Mouse (Mus musculus): Measurements from ENCODE around the gene Gja6. TPM values are rescaled to one million over a fixed set of nuclear protein-coding genes. Genes with fewer than 3 reads are reported as not detected.

Gene Gja6
- total RNA-seq (2021): under 1 TPM; 0.14 to 0.32 TPM
- long read RNA-seq, experiment 1: 0 reads
- long read RNA-seq, experiment 2: 0 reads

- no peak for DNase-seq
- intact Hi-C loops (cut with DNase I): no loop called here
Observed at GRCm38 (mm10) chrX:160906952-160907351, at the start of gene Gja6. Gene Gja6 (minus strand): TSS chrX:160907052.

DNA sequence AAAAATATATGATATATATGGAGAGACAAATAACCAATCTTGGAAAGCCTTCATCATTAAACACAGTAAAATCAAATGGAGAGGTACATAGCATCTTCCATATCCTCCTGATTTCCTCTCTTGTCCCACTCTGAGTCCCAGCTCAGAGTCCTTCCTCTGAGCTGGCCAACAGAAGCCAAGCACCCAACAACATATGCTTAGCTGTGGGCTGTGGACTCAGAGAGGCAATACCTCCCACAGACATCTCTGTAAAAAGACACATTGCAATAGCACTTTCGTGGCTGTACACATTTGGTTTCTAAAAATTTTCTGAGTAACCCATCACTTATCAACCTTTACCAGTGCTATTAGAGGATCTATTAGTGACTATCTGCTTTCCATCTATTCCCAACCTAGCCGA is 42.7 kb upstream of the Gja6 start:
- intact Hi-C loops (cut with DNase I): no loop called here
- no peak for DNase-seq

- intact Hi-C loops (cut with DNase I): no loop called here
- DNase-seq: no peak
Observed at GRCm38 (mm10) chrX:160944722-160945121, 37.9 kb upstream of the Gja6 start.

DNA sequence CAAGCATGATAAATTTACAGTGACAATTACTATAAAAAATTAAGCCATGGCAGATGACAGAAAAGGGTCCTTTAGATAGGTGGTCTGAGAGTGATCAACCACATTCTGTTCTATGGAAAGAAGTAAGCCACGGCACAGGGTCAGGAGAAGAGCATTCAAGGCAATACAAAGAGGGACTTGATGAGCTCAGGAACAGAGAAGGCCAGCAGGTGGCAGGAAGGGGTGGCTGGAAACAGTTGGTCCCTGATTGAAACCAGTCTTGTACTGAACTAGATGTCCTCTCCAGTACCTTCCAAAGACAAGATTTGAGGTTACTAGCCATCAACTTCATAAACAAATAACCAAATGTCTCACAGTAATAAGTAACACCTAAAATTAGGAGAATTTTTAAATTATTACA is 28.7 kb upstream of the Gja6 start:
- intact Hi-C loops (cut with DNase I): no loop called here
- DNase-seq: peak; percentile 5 to 7

DNA sequence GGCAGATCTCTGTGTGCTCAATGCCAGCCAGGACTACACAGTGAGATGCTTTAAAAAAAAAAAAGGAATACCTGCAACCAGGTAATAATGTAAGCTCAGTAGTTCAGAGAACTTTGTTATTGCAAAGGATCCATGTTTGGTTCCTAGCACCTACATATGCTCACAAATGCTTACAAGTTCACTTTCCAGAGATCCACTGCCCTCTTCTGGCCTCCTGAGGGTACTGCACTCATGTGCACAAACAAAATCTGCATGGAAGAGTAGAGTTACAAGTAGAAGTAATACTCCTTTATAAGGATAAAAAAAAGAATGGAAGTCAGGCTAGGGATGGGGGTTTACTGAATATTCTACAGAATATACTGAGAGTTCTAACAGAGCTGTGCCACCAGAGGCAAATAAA is 23.8 kb upstream of the Gja6 start:
- intact Hi-C loops (cut with DNase I): no loop called here

GRCm38 (mm10) chrX:160928870-160929269 is 22.0 kb upstream of the Gja6 start:
- DNase-seq: no peak
- intact Hi-C loops (cut with DNase I): no loop called here

More for the DNA sequence above, 23.8 kb upstream of the Gja6 start:
- no peak for DNase-seq

GRCm38 (mm10) chrX:160919022-160919637 is 12.3 kb upstream of the Gja6 start:
- no peak for DNase-seq
- intact Hi-C loops (cut with DNase I): no loop called here

GRCm38 (mm10) chrX:160906477-160906876 is 375 bp downstream of the Gja6 start:
- intact Hi-C loops (cut with DNase I): no loop called here
- DNase-seq: no peak

DNA sequence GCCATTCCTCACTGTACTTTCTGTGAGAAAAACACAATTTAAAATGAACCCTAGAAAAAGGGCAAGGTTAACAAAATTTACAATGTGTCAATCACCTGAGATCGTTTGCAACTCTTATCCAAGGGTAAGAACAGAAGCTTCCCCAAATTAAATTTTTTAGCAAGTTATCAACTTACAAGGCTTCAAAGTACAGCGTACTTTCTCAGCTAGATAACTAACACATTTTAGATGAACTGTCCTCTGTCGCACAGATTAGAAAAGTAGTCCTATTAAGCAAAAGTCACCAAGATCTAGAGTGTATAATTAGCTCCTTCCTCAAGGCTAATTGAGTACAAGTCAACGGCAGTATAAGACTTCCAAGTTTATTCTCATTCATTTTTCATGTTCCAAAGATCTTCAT is 939 bp downstream of the Gja6 start:
- DNase-seq: no peak
- intact Hi-C loops (cut with DNase I): no loop called here

DNA sequence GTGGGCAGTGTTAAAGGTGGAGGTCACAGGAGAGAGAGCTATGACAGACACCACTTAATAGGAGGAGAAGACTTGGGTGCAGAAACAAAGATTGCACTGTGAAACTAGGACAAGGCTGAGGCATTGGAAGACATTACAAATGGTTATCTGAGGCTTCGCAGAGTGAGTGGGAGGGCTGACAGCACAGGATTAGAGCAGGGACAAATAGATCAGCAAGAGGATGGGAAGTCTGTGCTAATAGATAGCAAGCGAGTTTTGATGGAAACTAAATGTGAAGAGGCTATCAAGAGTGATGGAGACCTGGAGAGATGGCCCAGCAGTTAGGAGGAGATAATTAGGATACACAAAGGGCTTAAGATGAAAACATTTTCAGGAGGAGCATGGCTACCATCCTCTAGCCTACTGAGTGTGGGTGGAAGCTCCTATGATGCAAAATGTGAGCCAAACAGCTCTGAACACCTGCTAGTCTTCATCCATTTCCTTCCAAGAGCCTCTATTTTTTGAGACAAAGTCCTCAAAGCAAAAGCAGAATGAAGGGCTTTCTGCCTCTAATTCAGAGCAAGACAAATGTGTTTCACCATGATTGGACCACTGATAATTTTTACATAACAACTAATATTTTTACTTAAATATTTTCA is 1.7 kb downstream of the Gja6 start:
- intact Hi-C loops (cut with DNase I): no loop called here
- DNase-seq: no peak

GRCm38 (mm10) chrX:160901118-160901517 is 5.7 kb downstream of the Gja6 start:
- intact Hi-C loops (cut with DNase I): no loop called here
- no peak for DNase-seq

- intact Hi-C loops (cut with DNase I): no loop called here
- no peak for DNase-seq
Observed at GRCm38 (mm10) chrX:160892077-160892476, 14.8 kb downstream of the Gja6 start.

DNA sequence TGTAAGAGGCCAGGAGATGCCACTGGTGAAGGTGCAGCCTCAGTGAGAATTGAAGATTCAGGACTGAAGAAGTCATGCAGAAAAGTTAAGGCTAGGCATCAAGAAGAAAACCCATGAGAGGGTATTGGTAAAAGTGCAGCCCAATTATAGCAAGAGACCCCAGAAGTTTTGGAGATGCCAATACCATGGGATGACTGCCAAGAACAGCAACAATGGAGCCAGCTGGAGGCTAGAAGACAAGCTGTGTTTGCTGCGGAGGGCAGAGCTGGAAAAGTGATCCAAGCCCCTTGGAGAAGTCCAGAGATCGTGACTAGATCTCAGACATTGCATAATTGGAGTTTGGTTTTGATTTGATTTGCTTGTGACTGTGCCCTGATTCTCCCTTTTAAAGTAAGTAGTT is 20.6 kb downstream of the Gja6 start:
- intact Hi-C loops (cut with DNase I): no loop called here
- no peak for DNase-seq

DNA sequence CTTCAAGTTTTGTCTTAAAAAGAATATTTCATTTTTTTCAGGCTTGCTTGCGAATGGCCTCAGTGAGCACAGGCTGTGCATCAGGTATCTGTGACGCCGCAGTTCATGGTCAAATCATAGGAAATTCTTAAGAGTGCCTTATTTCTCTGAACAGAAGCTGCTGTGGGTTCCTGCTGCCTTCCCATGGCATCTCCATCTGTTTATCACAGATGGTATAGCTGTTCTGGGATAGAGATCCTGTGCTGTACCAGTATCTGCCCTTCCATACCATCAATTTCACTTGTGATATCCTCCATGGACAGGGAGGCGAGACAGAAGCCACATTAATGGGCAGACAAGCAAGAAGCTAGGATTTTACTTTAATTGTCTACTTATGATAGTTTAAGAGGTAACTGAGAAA is 40.3 kb downstream of the Gja6 start:
- intact Hi-C loops (cut with DNase I): no loop called here

GRCm38 (mm10) chrX:160865022-160865421 is 41.8 kb downstream of the Gja6 start:
- DNase-seq: no peak
- intact Hi-C loops (cut with DNase I): no loop called here

More for the DNA sequence above, 40.3 kb downstream of the Gja6 start:
- no peak for DNase-seq

GRCm38 (mm10) chrX:160863689-160864383 is 43.0 kb downstream of the Gja6 start:
- intact Hi-C loops (cut with DNase I): no loop called here
- no peak for DNase-seq

Other genes with a start within 250 kb of the Gja6 start
- gene Ppef1, start 171.3 kb downstream of the Gja6 start, total RNA-seq (2021): not detected
- under 1 TPM; 0.29 to 0.57 TPM for gene Rs1, start 139.0 kb downstream of the Gja6 start, total RNA-seq (2021)
- gene Cdkl5, start 87.7 kb upstream of the Gja6 start, total RNA-seq (2021): 1 to 10 TPM; 6.7 to 7.3 TPM
- 1 to 10 TPM; 1.4 TPM for gene Scml2, start 210.1 kb upstream of the Gja6 start, total RNA-seq (2021)

Measured in heart, postnatal 14 days (tissue).